Mouse (Mus musculus): ENCODE results near the gene Uox.

- TF ChIP-seq CTCF (IDR thresholded peaks at IDR 0.05; ENCODE audit: low read depth) (no peak), EP300 (IDR thresholded peaks at IDR 0.05; ENCODE audit: low read depth) (no peak)
Observed at GRCm38 (mm10) chr3:146632506-146632905, 62.3 kb downstream of the Uox start.
